Mouse (Mus musculus) brain, embryonic 14.5 days (tissue): ENCODE results near the gene Megf11.

Experiments used
- CTCF ChIP-seq: fragments of 200-500 bp; IDR thresholded peaks from 2 replicates; pipeline ENCODE4 v1.5.1; 2012; ENCODE audit warnings: inconsistent platforms, mild to moderate bottlenecking, moderate library complexity, borderline replicate concordance; ENCODE audit not compliant: insufficient read depth, insufficient read length; ENCODE audit errors: extremely low read depth
- POLR2A ChIP-seq: fragments of 200-500 bp; IDR thresholded peaks from 2 replicates; pipeline ENCODE4 v1.6.1; 2012; ENCODE audit warnings: mild to moderate bottlenecking, inconsistent platforms, borderline replicate concordance; ENCODE audit not compliant: poor library complexity, insufficient read depth, insufficient read length, severe bottlenecking; ENCODE audit errors: extremely low read depth

GRCm38 (mm10) chr9:64447070-64447469, 61.6 kb downstream of the Megf11 start:
- TF ChIP-seq POLR2A (no peak), CTCF (no peak)
